Mouse (Mus musculus): ENCODE measurements at regions not wholly inside any gene's neighbourhood (a gene's known extent, or its start where the extent isn't known, plus 50 kb on each side); places are given as distances from the start of the nearest gene placed in this dataset.

DNA sequence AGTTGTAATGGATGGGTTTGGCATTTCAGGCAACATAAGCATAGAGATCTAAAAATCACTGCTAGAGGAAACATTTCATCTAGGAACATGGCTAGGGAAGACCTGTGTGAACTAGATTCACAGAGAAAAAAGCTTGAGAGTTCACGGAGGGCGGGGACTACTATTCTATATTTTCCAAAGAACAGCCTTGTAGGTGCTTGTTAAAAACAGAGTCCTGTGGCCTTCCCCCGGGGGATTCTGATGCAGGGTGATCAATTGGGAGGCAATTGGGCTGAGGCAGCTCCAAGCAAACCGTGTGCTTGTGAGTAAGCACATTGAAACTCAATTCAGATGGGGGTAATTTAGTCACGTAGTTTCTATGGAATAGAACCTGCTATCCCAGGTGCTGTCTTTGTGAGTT is 112.0 kb downstream of the Mterf1b start:
- H3K36me3 ChIP-seq (ENCODE audit: control insufficient read depth, insufficient read depth, low read length) = no peaks in the 10 kb centered on the region
- DNase-seq (ENCODE audit: low spot score, missing footprints) (no peak), ATAC-seq (ENCODE audit: low FRiP score) (no peak)
- H3K27ac ChIP-seq (ENCODE audit: low read depth, low read length) = no peak overlapping the region
- H3K4me2 ChIP-seq = no peak overlapping the region
- H3K4me1 ChIP-seq (ENCODE audit: control insufficient read depth, insufficient read depth, low read length) = peaks cover 7% of the 10 kb centered on the region
- H3K9ac ChIP-seq (ENCODE audit: low read length) = no peak overlapping the region
- H3K27me3 ChIP-seq (ENCODE audit: control insufficient read depth, insufficient read depth, low read length) = no peaks in the 10 kb centered on the region
- no peaks in the 10 kb centered on the region for H3K9me3 ChIP-seq (ENCODE audit: control insufficient read depth, low read length)
- WGBS = 49% methylated on average over 5 of the region's 5 CpGs
- no peak overlapping the region for H3K4me3 ChIP-seq (ENCODE audit: low read depth, low read length)

DNA sequence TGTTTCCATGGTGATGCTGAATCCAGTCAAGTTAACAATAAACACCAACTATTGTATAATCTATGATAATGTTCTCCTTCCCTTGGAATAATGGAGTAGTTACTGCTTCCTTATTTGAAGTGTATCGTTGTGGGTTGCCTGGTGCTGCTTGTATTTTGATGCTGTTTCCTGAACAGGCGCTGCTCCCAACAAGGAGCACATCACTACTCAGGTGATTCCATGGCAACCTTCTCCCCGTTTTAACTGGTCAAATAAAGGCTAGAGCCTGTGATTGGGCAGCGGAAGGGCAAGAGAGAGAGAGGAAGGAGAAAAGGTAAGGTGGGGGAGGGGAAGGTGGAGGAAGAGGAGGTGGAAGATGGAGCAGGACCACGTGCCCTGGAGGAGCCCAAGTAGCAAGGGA is 116.3 kb downstream of the Mterf1b start:
- H3K4me2 ChIP-seq = no peak overlapping the region
- no peaks in the 10 kb centered on the region for H3K9me3 ChIP-seq (ENCODE audit: control insufficient read depth, low read length)
- no peak overlapping the region for H3K9ac ChIP-seq (ENCODE audit: low read length)
- 81% methylated on average over 5 of the region's 5 CpGs for WGBS
- H3K27me3 ChIP-seq (ENCODE audit: control insufficient read depth, insufficient read depth, low read length) = no peaks in the 10 kb centered on the region
- DNase-seq (ENCODE audit: low spot score, missing footprints) (no peak), ATAC-seq (ENCODE audit: low FRiP score) (no peak)
- no peak overlapping the region for H3K27ac ChIP-seq (ENCODE audit: low read depth, low read length)
- H3K4me1 ChIP-seq (ENCODE audit: control insufficient read depth, insufficient read depth, low read length) = peaks cover 4% of the 10 kb centered on the region
- H3K36me3 ChIP-seq (ENCODE audit: control insufficient read depth, insufficient read depth, low read length) = no peaks in the 10 kb centered on the region
- H3K4me3 ChIP-seq (ENCODE audit: low read depth, low read length) = no peak overlapping the region

DNA sequence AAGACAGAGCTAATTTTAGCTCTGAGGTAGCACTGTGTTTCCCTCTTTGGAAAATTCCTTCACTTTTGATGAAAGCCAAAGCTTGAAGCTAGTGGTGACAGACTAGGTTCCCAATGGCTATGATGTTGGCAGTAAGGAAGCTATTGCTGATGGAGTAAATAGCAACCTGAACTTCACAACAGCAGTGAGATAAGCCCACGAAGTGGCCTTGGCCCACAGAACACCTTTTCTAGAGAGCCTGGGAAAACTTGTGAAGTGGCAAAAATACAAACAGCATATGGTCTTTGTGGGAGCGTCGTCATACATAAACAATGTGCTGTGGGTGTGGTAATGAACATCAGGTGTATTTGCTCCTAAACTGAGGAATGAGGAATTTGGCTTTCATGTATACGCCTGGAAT is 119.0 kb downstream of the Mterf1b start:
- DNase-seq (ENCODE audit: low spot score, missing footprints) = no peak

DNA sequence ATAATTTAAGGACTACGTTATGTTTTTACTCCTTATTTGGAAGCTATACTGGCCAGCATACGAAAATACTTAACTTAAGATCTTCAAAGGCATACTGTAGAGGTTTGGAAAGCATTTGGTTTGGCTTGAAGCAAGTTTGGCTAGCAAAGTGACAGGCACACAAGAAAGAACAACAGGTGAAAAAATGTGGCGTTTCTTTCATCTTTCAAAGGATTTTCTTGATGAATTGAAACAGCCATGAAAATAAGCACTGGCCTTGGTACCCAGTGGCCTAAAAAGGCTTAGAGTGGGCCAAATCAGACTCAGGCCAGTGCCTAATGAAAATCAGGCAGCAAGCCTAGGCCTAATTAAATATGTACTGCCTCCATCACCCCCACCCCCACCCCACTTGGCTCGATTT is 119.4 kb downstream of the Mterf1b start:
- no peaks in the 10 kb centered on the region for H3K27me3 ChIP-seq (ENCODE audit: control insufficient read depth, insufficient read depth, low read length)
- no peaks in the 10 kb centered on the region for H3K36me3 ChIP-seq (ENCODE audit: control insufficient read depth, insufficient read depth, low read length)
- ATAC-seq (ENCODE audit: low FRiP score) (no peak), DNase-seq (ENCODE audit: low spot score, missing footprints) (no peak)
- H3K4me2 ChIP-seq = no peak overlapping the region
- no peak overlapping the region for H3K4me3 ChIP-seq (ENCODE audit: low read depth, low read length)
- H3K27ac ChIP-seq (ENCODE audit: low read depth, low read length) = no peak overlapping the region
- no peaks in the 10 kb centered on the region for H3K4me1 ChIP-seq (ENCODE audit: control insufficient read depth, insufficient read depth, low read length)
- WGBS = 64% methylated on average over 4 of the region's 4 CpGs
- H3K9me3 ChIP-seq (ENCODE audit: control insufficient read depth, low read length) = no peaks in the 10 kb centered on the region
- H3K9ac ChIP-seq (ENCODE audit: low read length) = no peak overlapping the region

More for the DNA sequence above, 119.0 kb downstream of the Mterf1b start:
- 88% methylated on average over 4 of the region's 4 CpGs for WGBS
- ATAC-seq (ENCODE audit: low FRiP score) = no peak
- no peaks in the 10 kb centered on the region for H3K9me3 ChIP-seq (ENCODE audit: control insufficient read depth, low read length)
- no peak overlapping the region for H3K27ac ChIP-seq (ENCODE audit: low read depth, low read length)
- H3K9ac ChIP-seq (ENCODE audit: low read length) = no peak overlapping the region
- H3K4me3 ChIP-seq (ENCODE audit: low read depth, low read length) = no peak overlapping the region
- no peaks in the 10 kb centered on the region for H3K4me1 ChIP-seq (ENCODE audit: control insufficient read depth, insufficient read depth, low read length)
- H3K4me2 ChIP-seq = no peak overlapping the region
- no peaks in the 10 kb centered on the region for H3K36me3 ChIP-seq (ENCODE audit: control insufficient read depth, insufficient read depth, low read length)
- H3K27me3 ChIP-seq (ENCODE audit: control insufficient read depth, insufficient read depth, low read length) = no peaks in the 10 kb centered on the region

DNA sequence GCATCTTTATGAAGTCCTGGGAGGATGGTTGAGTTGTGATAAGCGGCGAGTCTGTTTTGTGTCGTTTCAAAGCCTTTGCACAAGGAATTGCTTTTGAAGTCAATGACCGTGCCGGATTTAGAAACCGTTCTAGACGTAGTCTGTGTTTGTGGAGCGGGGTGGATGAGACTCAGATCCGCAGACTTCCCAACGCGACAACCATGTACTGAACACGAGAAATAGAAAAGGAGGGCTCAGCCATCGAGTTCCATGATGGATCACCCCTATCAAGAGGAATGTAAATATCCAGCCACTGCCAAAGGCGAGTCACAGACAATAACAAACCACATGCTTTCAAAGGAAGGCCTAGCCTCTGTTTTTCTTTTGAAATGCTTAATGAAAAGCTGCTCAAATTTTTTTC is 120.5 kb downstream of the Mterf1b start:
- Histone ChIP-seq H3K4me2 (no peak overlapping the region), H3K4me3 (ENCODE audit: low read depth, low read length) (no peak overlapping the region), H3K9me3 (ENCODE audit: control insufficient read depth, low read length) (no peaks in the 10 kb centered on the region), H3K27ac (ENCODE audit: low read depth, low read length) (no peak overlapping the region), H3K27me3 (ENCODE audit: control insufficient read depth, insufficient read depth, low read length) (no peaks in the 10 kb centered on the region), H3K4me1 (ENCODE audit: control insufficient read depth, insufficient read depth, low read length) (no peaks in the 10 kb centered on the region), H3K9ac (ENCODE audit: low read length) (no peak overlapping the region), H3K36me3 (ENCODE audit: control insufficient read depth, insufficient read depth, low read length) (no peaks in the 10 kb centered on the region)
- ATAC-seq (ENCODE audit: low FRiP score) = no peak
- DNase-seq (ENCODE audit: low spot score, missing footprints) = no peak
- WGBS = 81% methylated on average over 14 of the region's 14 CpGs

DNA sequence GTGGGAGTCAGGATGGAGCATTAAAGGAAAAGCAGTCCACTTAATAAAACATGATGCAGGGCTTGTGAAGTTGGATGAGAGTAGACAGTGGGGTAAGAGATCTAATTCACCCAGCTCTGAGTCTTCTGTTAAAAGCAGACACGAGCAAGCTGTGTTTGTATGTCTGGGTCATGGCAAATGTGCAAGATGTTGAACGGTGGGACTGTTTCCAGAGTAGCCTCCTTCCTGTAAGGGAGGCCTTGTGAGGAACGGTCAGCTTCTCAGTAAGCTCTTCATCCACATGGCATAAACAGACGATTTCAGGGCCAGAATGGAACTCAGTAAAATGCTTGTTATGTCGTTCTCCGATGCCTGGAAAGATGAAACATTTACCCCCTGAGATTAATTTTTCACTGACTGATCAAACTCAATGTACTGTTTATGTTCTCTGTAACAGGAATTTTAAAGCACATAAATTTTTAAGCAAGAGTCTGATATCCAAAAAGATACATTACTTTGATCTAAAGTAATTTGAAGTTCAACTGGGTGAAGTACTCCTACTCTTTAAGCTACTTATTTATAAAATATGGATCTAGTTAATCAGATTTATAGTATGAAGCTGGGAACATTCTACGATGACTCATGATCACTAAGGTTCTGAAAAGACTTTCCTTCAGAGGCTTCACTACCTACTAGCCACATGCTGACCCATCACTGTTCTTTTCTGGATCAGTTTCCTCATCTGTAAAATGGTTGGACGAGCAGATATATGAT is 130.6 kb downstream of the Mterf1b start:
- no peak overlapping the region for H3K27ac ChIP-seq (ENCODE audit: low read depth, low read length)
- H3K9me3 ChIP-seq (ENCODE audit: control insufficient read depth, low read length) = no peaks in the 10 kb centered on the region
- H3K27me3 ChIP-seq (ENCODE audit: control insufficient read depth, insufficient read depth, low read length) = no peaks in the 10 kb centered on the region
- H3K4me1 ChIP-seq (ENCODE audit: control insufficient read depth, insufficient read depth, low read length) = 0 out of 2 replicates have a peak, but pooled peaks cover 2% of the 10 kb centered on the region
- ATAC-seq (ENCODE audit: low FRiP score) = no peak
- H3K9ac ChIP-seq (ENCODE audit: low read length) = no peak overlapping the region
- H3K4me2 ChIP-seq = no peak overlapping the region
- H3K4me3 ChIP-seq (ENCODE audit: low read depth, low read length) = no peak overlapping the region
- WGBS = 90% methylated on average over 8 of the region's 8 CpGs
- H3K36me3 ChIP-seq (ENCODE audit: control insufficient read depth, insufficient read depth, low read length) = no peaks in the 10 kb centered on the region
- no peak for DNase-seq (ENCODE audit: low spot score, missing footprints)

DNA sequence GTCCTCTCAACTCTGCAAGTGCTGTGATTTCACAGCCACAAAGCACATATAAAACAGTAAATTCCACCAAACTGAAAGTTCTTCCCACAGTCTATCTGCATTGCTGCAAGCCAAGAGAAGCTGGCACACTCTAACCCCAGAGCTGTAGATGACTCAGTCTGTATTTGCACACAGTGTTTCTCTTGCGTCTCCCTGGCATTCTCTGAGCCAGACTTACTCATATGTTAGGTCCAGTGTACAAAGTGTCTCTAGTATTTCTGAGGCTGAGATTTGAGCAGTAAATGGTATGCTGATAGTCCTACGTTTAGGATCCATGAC is 131.2 kb downstream of the Mterf1b start:
- no peaks in the 10 kb centered on the region for H3K36me3 ChIP-seq (ENCODE audit: control insufficient read depth, insufficient read depth, low read length)
- H3K27me3 ChIP-seq (ENCODE audit: control insufficient read depth, insufficient read depth, low read length) = no peaks in the 10 kb centered on the region
- H3K4me2 ChIP-seq = no peak overlapping the region
- WGBS = 91% methylated on average over 2 of the region's 2 CpGs
- H3K4me1 ChIP-seq (ENCODE audit: control insufficient read depth, insufficient read depth, low read length) = 0 out of 2 replicates have a peak, but pooled peaks cover 2% of the 10 kb centered on the region
- H3K9me3 ChIP-seq (ENCODE audit: control insufficient read depth, low read length) = no peaks in the 10 kb centered on the region
- no peak for ATAC-seq (ENCODE audit: low FRiP score)
- no peak for DNase-seq (ENCODE audit: low spot score, missing footprints)
- no peak overlapping the region for H3K27ac ChIP-seq (ENCODE audit: low read depth, low read length)
- no peak overlapping the region for H3K4me3 ChIP-seq (ENCODE audit: low read depth, low read length)
- no peak overlapping the region for H3K9ac ChIP-seq (ENCODE audit: low read length)

DNA sequence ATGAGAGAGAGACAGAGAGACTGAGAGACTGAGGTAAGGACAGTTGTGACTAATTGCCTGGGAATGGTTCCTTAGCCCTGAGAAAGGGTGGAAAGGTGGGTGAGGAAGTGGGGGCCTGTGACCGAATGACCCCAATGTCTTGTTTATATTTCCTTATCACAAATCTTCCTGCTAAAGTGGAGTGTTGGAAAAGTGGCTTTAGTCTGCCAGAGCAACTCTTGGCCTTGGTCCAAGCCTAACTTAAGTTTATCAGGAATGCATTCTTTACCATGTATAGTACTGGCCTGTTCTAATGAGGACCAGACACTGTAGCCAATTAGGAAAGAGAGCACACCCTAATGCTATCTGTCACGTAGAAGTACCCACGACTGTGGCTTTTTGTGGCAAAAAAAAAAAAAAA is 133.6 kb downstream of the Mterf1b start:
- Histone ChIP-seq H3K9me3 (ENCODE audit: control insufficient read depth, low read length) (no peaks in the 10 kb centered on the region), H3K27ac (ENCODE audit: low read depth, low read length) (no peak overlapping the region), H3K4me2 (no peak overlapping the region), H3K27me3 (ENCODE audit: control insufficient read depth, insufficient read depth, low read length) (no peaks in the 10 kb centered on the region), H3K36me3 (ENCODE audit: control insufficient read depth, insufficient read depth, low read length) (no peaks in the 10 kb centered on the region), H3K9ac (ENCODE audit: low read length) (no peak overlapping the region), H3K4me3 (ENCODE audit: low read depth, low read length) (no peak overlapping the region), H3K4me1 (ENCODE audit: control insufficient read depth, insufficient read depth, low read length) (0 out of 2 replicates have a peak, but pooled peaks cover 2% of the 10 kb centered on the region)
- ATAC-seq (ENCODE audit: low FRiP score) = no peak
- 44% methylated on average over 3 of the region's 3 CpGs for WGBS
- DNase-seq (ENCODE audit: low spot score, missing footprints) = no peak

DNA sequence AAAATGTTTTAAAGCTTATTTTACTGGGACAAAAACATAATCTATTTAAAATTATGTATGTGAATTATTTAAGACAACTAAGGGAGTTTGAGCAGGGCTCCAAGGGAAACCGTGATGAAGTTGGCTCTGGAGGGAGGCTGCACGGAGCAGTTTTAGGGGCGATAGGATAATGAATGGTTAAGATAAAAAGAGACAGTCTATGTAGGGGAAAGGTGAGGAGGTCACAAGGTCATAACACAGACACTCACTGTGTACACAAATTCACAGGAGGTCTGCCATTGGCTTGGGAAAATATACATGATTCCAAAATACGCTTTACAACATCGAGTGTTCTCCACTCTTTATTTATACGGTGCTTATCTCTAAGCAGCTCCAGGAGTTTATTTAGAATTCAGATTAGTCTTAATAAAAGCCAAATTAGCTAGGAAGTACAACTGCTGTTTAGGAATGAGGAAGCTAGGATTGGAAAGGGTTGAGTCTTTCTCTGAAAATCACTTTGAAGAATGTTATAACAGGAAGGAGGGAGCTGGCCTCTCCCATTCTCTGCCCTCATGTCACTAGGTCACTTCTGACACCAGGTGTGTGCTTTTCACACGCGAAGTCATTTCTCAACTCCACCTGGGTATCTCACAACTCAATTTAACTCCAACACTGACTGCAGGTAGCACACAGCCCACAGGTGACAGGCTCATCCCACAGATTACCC is 134.3 kb downstream of the Mterf1b start:
- Histone ChIP-seq H3K4me1 (ENCODE audit: control insufficient read depth, insufficient read depth, low read length) (0 out of 2 replicates have a peak, but pooled peaks cover 2% of the 10 kb centered on the region), H3K27me3 (ENCODE audit: control insufficient read depth, insufficient read depth, low read length) (no peaks in the 10 kb centered on the region), H3K27ac (ENCODE audit: low read depth, low read length) (no peak overlapping the region), H3K4me2 (no peak overlapping the region), H3K36me3 (ENCODE audit: control insufficient read depth, insufficient read depth, low read length) (no peaks in the 10 kb centered on the region), H3K9me3 (ENCODE audit: control insufficient read depth, low read length) (no peaks in the 10 kb centered on the region), H3K9ac (ENCODE audit: low read length) (no peak overlapping the region), H3K4me3 (ENCODE audit: low read depth, low read length) (no peak overlapping the region)
- ATAC-seq (ENCODE audit: low FRiP score) = no peak
- WGBS = 42% methylated on average over 8 of the region's 8 CpGs
- DNase-seq (ENCODE audit: low spot score, missing footprints) = no peak

All from midbrain, embryonic 11.5 days (tissue).